Comparison of ENCODE assay signal across 27 mouse cellular contexts in genomic region chr5:140604386-140604785, GRCm38 (mm10). TPM values are rescaled to one million over a fixed set of nuclear protein-coding genes. Genes with fewer than 3 reads are reported as not detected.
DNase-seq lines count a peak whose midpoint lies in the region; ATAC-seq lines count a peak whose summit lies in the region.
"Had no signal": no experiment of that assay in that cellular context is flagged by ENCODE, and none has a peak within 500 bp of the region (broad histone marks: within the 10 kb centered on the region; RNA-seq: fewer than 3 reads in every experiment).

No protein-coding gene starts in this region.

- H3K4me3 ChIP-seq in hindbrain, embryonic 10.5 days = no peak overlapping the region
- H3K4me3 ChIP-seq in hindbrain, embryonic 13.5 days = no peak overlapping the region
- H3K4me3 ChIP-seq: embryonic facial prominence, embryonic 13.5 days; gastrocnemius, adult 2 months; heart, embryonic 15.5 days; hindbrain, embryonic 12.5 days; limb, embryonic 12.5 days had no signal

- WGBS in hindbrain, embryonic 10.5 days = 78% methylated on average over 8 of the region's 8 CpGs
- WGBS in hindbrain, embryonic 13.5 days = 76% methylated on average over 8 of the region's 8 CpGs

- no peak overlapping the region for H3K4me2 ChIP-seq in hindbrain, embryonic 13.5 days
- H3K4me2 ChIP-seq: embryonic facial prominence, embryonic 13.5 days; heart, embryonic 15.5 days; limb, embryonic 12.5 days had no signal

- DNase-seq in adrenal gland, adult (ENCODE audit: inconsistent age in 2 of 2, low spot score in 1 of 2) = peak; percentile 3 to 19
- no peak for DNase-seq in adrenal gland, postnatal 25 days
- no peak for DNase-seq in hindbrain, embryonic 10.5 days (ENCODE audit: low spot score)
- peak; percentile 30 for DNase-seq in lung, postnatal 10 days
- no peak for DNase-seq in lung, postnatal 36 days
- DNase-seq in thymus, postnatal 10 days (ENCODE audit: low spot score in 2 of 2) = no peak
- no peak for DNase-seq in layer of hippocampus, adult 8-10 months (ENCODE audit: low spot score in 2 of 2)
- DNase-seq: adrenal gland, postnatal 10 days; cerebellum, adult 11 months; cerebellum, postnatal 10 days; gastrocnemius, adult 2 months; kidney, adult 8-10 months; lung, postnatal 14 days; retina, postnatal 1 day; right cerebral cortex, postnatal 4 days; thymus, postnatal 14 days had no signal

- no peak overlapping the region for H3K9ac ChIP-seq in hindbrain, embryonic 13.5 days
- H3K9ac ChIP-seq: embryonic facial prominence, embryonic 13.5 days; heart, embryonic 15.5 days; hindbrain, embryonic 12.5 days; limb, embryonic 12.5 days; liver, embryonic 14.5 days had no signal

- H3K4me1 ChIP-seq in hindbrain, embryonic 10.5 days (replicated peaks) = peaks cover 81% of the 10 kb centered on the region
- H3K4me1 ChIP-seq in hindbrain, embryonic 13.5 days (replicated peaks) = peaks cover 59% of the 10 kb centered on the region

- H3K9me3 ChIP-seq in hindbrain, embryonic 10.5 days = no peaks in the 10 kb centered on the region
- no peaks in the 10 kb centered on the region for H3K9me3 ChIP-seq in hindbrain, embryonic 13.5 days
- H3K9me3 ChIP-seq: embryonic facial prominence, embryonic 13.5 days; heart, embryonic 15.5 days; hindbrain, embryonic 12.5 days; limb, embryonic 12.5 days had no signal

- peaks cover under 1% of the 10 kb centered on the region; the same call in 1 of the 2 replicates for H3K36me3 ChIP-seq in hindbrain, embryonic 10.5 days
- H3K36me3 ChIP-seq in hindbrain, embryonic 13.5 days = no peaks in the 10 kb centered on the region
- H3K36me3 ChIP-seq: embryonic facial prominence, embryonic 13.5 days; heart, embryonic 15.5 days; hindbrain, embryonic 12.5 days; limb, embryonic 12.5 days had no signal

- peaks cover 51% of the 10 kb centered on the region for H3K27me3 ChIP-seq in hindbrain, embryonic 10.5 days (ENCODE audit: insufficient read depth, poor library complexity, severe bottlenecking)
- H3K27me3 ChIP-seq in hindbrain, embryonic 13.5 days = peaks cover 45% of the 10 kb centered on the region

- ATAC-seq in hindbrain, embryonic 13.5 days (ENCODE audit: low FRiP score) = no peak
- ATAC-seq: inflammation-experienced regulatory T-cells, adult 6 months had no signal

- H3K27ac ChIP-seq in hindbrain, embryonic 10.5 days = peak overlapping the region; percentile 98; the same call in 1 of the 2 replicates
- no peak overlapping the region for H3K27ac ChIP-seq in hindbrain, embryonic 13.5 days
- H3K27ac ChIP-seq: embryonic facial prominence, embryonic 13.5 days; gastrocnemius, adult 2 months; heart, embryonic 15.5 days; hindbrain, embryonic 12.5 days; limb, embryonic 12.5 days; liver, embryonic 14.5 days had no signal

RNA-seq across cellular contexts. Expression of gene Lfng, which starts 2.7 kb away (rescaled TPM):
- total RNA-seq in adrenal gland, postnatal 25 days (2021) = 9.6 and 16.8 TPM in 2 replicates
- 40.9 and 51.2 TPM in 2 replicates for polyA plus RNA-seq in hindbrain, embryonic 10.5 days (2016; fragmentation: Nextera tagmentation; extraction: Ambion mirVana)
- polyA plus RNA-seq in hindbrain, embryonic 13.5 days (2015; fragmentation: Nextera tagmentation; extraction: Ambion mirVana) = 22.9 and 27.1 TPM in 2 replicates
- 10 to 100 TPM; 18.1 to 25.0 (median 22.8) TPM for total RNA-seq in layer of hippocampus, adult 8-10 months (2022)

RNA-seq across cellular contexts. Expression of gene Grifin, which starts 39.5 kb away (rescaled TPM):
- total RNA-seq in adrenal gland, postnatal 25 days (2021) = not detected in 2 replicates
- not detected in 2 replicates for polyA plus RNA-seq in hindbrain, embryonic 10.5 days (2016; fragmentation: Nextera tagmentation; extraction: Ambion mirVana)
- polyA plus RNA-seq in hindbrain, embryonic 13.5 days (2015; fragmentation: Nextera tagmentation; extraction: Ambion mirVana) = not detected in 2 replicates
- under 1 TPM in 2 of 4 experiments, not detected in 2; 0.67 to 0.80 TPM for total RNA-seq in layer of hippocampus, adult 8-10 months (2022)
- total RNA-seq: adrenal gland, postnatal 10 days; gastrocnemius, adult 2 months; layer of hippocampus, postnatal 25 days; left cerebral cortex, postnatal 10 days had no signal
- polyA plus RNA-seq: embryonic facial prominence, embryonic 13.5 days; gonadal fat pad, adult 2 months; heart, embryonic 15.5 days; hindbrain, embryonic 12.5 days; neural tube, embryonic 11.5 days had no signal

RNA-seq across cellular contexts. Expression of gene Ttyh3, which starts 44.4 kb away (rescaled TPM):
- 121 and 195 TPM in 2 replicates for total RNA-seq in adrenal gland, postnatal 25 days (2021)
- 32.1 and 52.5 TPM in 2 replicates for polyA plus RNA-seq in hindbrain, embryonic 10.5 days (2016; fragmentation: Nextera tagmentation; extraction: Ambion mirVana)
- polyA plus RNA-seq in hindbrain, embryonic 13.5 days (2015; fragmentation: Nextera tagmentation; extraction: Ambion mirVana) = 65.3 and 67.4 TPM in 2 replicates
- 100 to 1,000 TPM; 160 to 168 (median 167) TPM for total RNA-seq in layer of hippocampus, adult 8-10 months (2022)

Comparison
In these comparisons a context has a peak if more than half of its experiments do, and no peak if none do; other contexts are left out.
1. DNase-seq: peak in adrenal gland, adult (2 of 2) and lung, postnatal 10 days (single experiment); none in adrenal gland, postnatal 25 days (single experiment), hindbrain, embryonic 10.5 days (single experiment), lung, postnatal 36 days (single experiment), thymus, postnatal 10 days (0 of 2) and layer of hippocampus, adult 8-10 months (0 of 2).